ENCODE assay signal across 9 mouse cellular contexts in genomic region chr5:97935140-97936129, GRCm38 (mm10).
DNase-seq lines count a peak whose midpoint lies in the region; ATAC-seq and TF ChIP-seq lines count a peak whose summit lies in the region.
"Had no signal": no experiment of that assay in that cellular context is flagged by ENCODE, and none has a peak within 500 bp of the region (broad histone marks: within the 10 kb centered on the region; RNA-seq: fewer than 3 reads in every experiment).

No protein-coding gene starts in this region.

- intact Hi-C loops in heart, postnatal 25 days (cut with DNase I) = loop anchor here (10.0 kb wide), 1 partner anchor 811 kb away; no protein-coding TSS in a partner anchor

- 5% methylated on average over 56 of the region's 56 CpGs for WGBS in heart, embryonic 11.5 days (ENCODE audit: insufficient replicate concordance)
- WGBS in heart, embryonic 13.5 days = 7% methylated on average over 56 of the region's 56 CpGs
- WGBS in liver, postnatal 0 days (ENCODE audit: insufficient replicate concordance) = 12% methylated on average over 55 of the region's 56 CpGs

- no peaks in the 10 kb centered on the region for H3K36me3 ChIP-seq in heart, embryonic 11.5 days (ENCODE audit: control insufficient read depth, insufficient read depth, low read length)
- H3K36me3 ChIP-seq in heart, embryonic 13.5 days = peaks cover 54% of the 10 kb centered on the region
- peaks cover 9% of the 10 kb centered on the region for H3K36me3 ChIP-seq in liver, postnatal 0 days (replicated peaks; ENCODE audit: insufficient read depth, low read length)
- H3K36me3 ChIP-seq: G1E had no signal

- no peaks in the 10 kb centered on the region for H3K9me3 ChIP-seq in heart, embryonic 11.5 days (replicated peaks; ENCODE audit: control insufficient read depth, low read length)
- H3K9me3 ChIP-seq in heart, embryonic 13.5 days = no peaks in the 10 kb centered on the region
- no peaks in the 10 kb centered on the region for H3K9me3 ChIP-seq in liver, postnatal 0 days (ENCODE audit: low read length)

- H3K4me2 ChIP-seq in heart, embryonic 11.5 days = peak overlapping the region; percentile 87
- peak overlapping the region; percentile 85 for H3K4me2 ChIP-seq in heart, embryonic 13.5 days
- peak overlapping the region; percentile 64 for H3K4me2 ChIP-seq in liver, postnatal 0 days (ENCODE audit: low read depth, low read length)

- H3K4me1 ChIP-seq in heart, embryonic 11.5 days (ENCODE audit: control insufficient read depth, insufficient read depth, low read length) = 0 out of 2 replicates have a peak, but pooled peaks cover 2% of the 10 kb centered on the region
- H3K4me1 ChIP-seq in heart, embryonic 13.5 days = peaks cover 11% of the 10 kb centered on the region
- no peaks in the 10 kb centered on the region for H3K4me1 ChIP-seq in liver, postnatal 0 days (ENCODE audit: insufficient read depth)

- H3K4me3 ChIP-seq in heart, embryonic 11.5 days (ENCODE audit: low read depth, low read length) = peak overlapping the region; percentile 52
- H3K4me3 ChIP-seq in heart, embryonic 13.5 days = peak overlapping the region; percentile 60
- H3K4me3 ChIP-seq in liver, postnatal 0 days (ENCODE audit: low read depth, low read length) = peak overlapping the region; percentile 37

- no peak for ATAC-seq in heart, embryonic 11.5 days (replicated peaks; ENCODE audit: insufficient number of reproducible peaks, low FRiP score, low TSS enrichment)
- no peak for ATAC-seq in heart, embryonic 13.5 days (ENCODE audit: extremely low read depth, insufficient number of reproducible peaks, low FRiP score, low TSS enrichment)
- peak; percentile 82 for ATAC-seq in liver, postnatal 0 days

- H3K27me3 ChIP-seq in heart, embryonic 11.5 days (ENCODE audit: control insufficient read depth, insufficient read depth, low read length) = no peaks in the 10 kb centered on the region
- H3K27me3 ChIP-seq in heart, embryonic 13.5 days (replicated peaks) = peaks cover 5% of the 10 kb centered on the region; the same call in 1 of the 2 replicates
- 0 out of 2 replicates have a peak, but pooled peaks cover 2% of the 10 kb centered on the region for H3K27me3 ChIP-seq in liver, postnatal 0 days (ENCODE audit: insufficient read depth, low read length)

- peak; percentile 44 for TF ChIP-seq CTCF in liver, postnatal 0 days (IDR thresholded peaks at IDR 0.05; ENCODE audit: low read depth)

- DNase-seq in heart, postnatal 25 days (ENCODE audit: low spot score) = no peak
- DNase-seq in cerebellum, postnatal 14 days = peak; percentile 67 to 72
- DNase-seq in kidney, postnatal 4 days = peak; percentile 61 to 68
- peak; percentile 47 for DNase-seq in liver, postnatal 0 days
- DNase-seq in ovary, postnatal 14 days (ENCODE audit: low spot score) = peak; percentile 7
- peak; percentile 79 for DNase-seq in thymus, postnatal 4 days

- TF ChIP-seq EP300 in liver, postnatal 0 days (IDR thresholded peaks at IDR 0.05; ENCODE audit: low read depth) = no peak

- peak overlapping the region; percentile 40 for H3K9ac ChIP-seq in heart, embryonic 11.5 days (ENCODE audit: low read depth, low read length)
- H3K9ac ChIP-seq in heart, embryonic 13.5 days = peak overlapping the region; percentile 81
- H3K9ac ChIP-seq in liver, postnatal 0 days (replicated peaks) = peak overlapping the region; percentile 21; the same call in 1 of the 2 replicates

- no peak overlapping the region for H3K27ac ChIP-seq in heart, embryonic 11.5 days (ENCODE audit: low read depth, low read length)
- no peak overlapping the region for H3K27ac ChIP-seq in heart, embryonic 13.5 days (replicated peaks)
- no peak overlapping the region for H3K27ac ChIP-seq in liver, postnatal 0 days (ENCODE audit: low read depth)

Comparison
In these comparisons a context has a peak if more than half of its experiments do, and no peak if none do; other contexts are left out.
1. H3K9ac ChIP-seq: peak in every context shown above with its lines; median percentile 81 in heart, embryonic 13.5 days; 40 in heart, embryonic 11.5 days; 21 in liver, postnatal 0 days.